Mouse (Mus musculus) forebrain, embryonic 14.5 days (tissue): ENCODE data around the gene Ctsll3. TPM values are rescaled to one million over a fixed set of nuclear protein-coding genes. Genes with fewer than 3 reads are reported as not detected.

Experiments used
- ATAC-seq: fragments of 200-750 bp; cut with Nextera tagmentation; 2 replicates; pipeline ENCODE4 v1.8.0; 2017; ENCODE audit warnings: mild to moderate bottlenecking, moderate library complexity
- DNase-seq: peaks from one replicate; pipeline ENCODE4 v3.0.0-alpha.2; 2015; ENCODE audit warnings: low spot score
- H3K27ac ChIP-seq: fragments of 300-500 bp; sonication (generic); 2 replicates; pipeline ENCODE4 v1.5.1; 2014; ENCODE audit warnings: low read depth, mild to moderate bottlenecking, control low read depth, low read length, moderate library complexity
- H3K27me3 ChIP-seq: fragments of 300-500 bp; sonication (generic); replicated peaks from 2 replicates; pipeline ENCODE4 v1.6.1; 2014; ENCODE audit warnings: low read length, control low read depth, mixed read lengths; ENCODE audit not compliant: control insufficient read depth, insufficient read depth
- H3K36me3 ChIP-seq: fragments of 300-500 bp; sonication (generic); 2 replicates; pipeline ENCODE4 v1.6.1; 2014; ENCODE audit warnings: low read length, control low read depth; ENCODE audit not compliant: control insufficient read depth, insufficient read depth
- H3K4me1 ChIP-seq: fragments of 300-500 bp; sonication (generic); 2 replicates; pipeline ENCODE4 v1.6.1; 2014; ENCODE audit warnings: antibody characterized with exemption, low read length, control low read depth; ENCODE audit not compliant: control insufficient read depth, insufficient read depth
- H3K4me2 ChIP-seq: fragments of 300-500 bp; sonication (generic); 2 replicates; pipeline ENCODE4 v1.6.1; 2014; ENCODE audit warnings: mild to moderate bottlenecking, control low read depth, low read length
- H3K4me3 ChIP-seq: fragments of 300-500 bp; sonication (generic); 2 replicates; pipeline ENCODE4 v1.5.1; 2014; ENCODE audit warnings: low read depth, low read length, control low read depth
- H3K9ac ChIP-seq: fragments of 300-500 bp; sonication (generic); 2 replicates; pipeline ENCODE4 v1.6.1; 2014; ENCODE audit warnings: mild to moderate bottlenecking, low read length, control low read depth, moderate library complexity
- H3K9me3 ChIP-seq: fragments of 300-500 bp; sonication (generic); replicated peaks from 2 replicates; pipeline ENCODE4 v1.6.1; 2016; ENCODE audit warnings: low read length, control low read depth, mixed read lengths; ENCODE audit not compliant: control insufficient read depth
- WGBS: fragments of 180-500 bp; shearing (Covaris S2); extraction: QIAGEN DNeasy Blood & Tissue Kit; methylation state at CpG from one replicate; pipeline ENCODE4 v1.1.7; 2014; 5-methylcytosine and 5-hydroxymethylcytosine counted together
- polyA plus RNA-seq: library from polyadenylated mRNA; unstranded; fragments of >200 nt; fragmentation: Nextera tagmentation; extraction: Ambion mirVana; gene quantifications from 2 replicates; pipeline ENCODE4 v1.2.1, GENCODE M21; 2014

The Ctsll3 gene
- polyA plus RNA-seq: not detected in 2 replicates

DNA sequence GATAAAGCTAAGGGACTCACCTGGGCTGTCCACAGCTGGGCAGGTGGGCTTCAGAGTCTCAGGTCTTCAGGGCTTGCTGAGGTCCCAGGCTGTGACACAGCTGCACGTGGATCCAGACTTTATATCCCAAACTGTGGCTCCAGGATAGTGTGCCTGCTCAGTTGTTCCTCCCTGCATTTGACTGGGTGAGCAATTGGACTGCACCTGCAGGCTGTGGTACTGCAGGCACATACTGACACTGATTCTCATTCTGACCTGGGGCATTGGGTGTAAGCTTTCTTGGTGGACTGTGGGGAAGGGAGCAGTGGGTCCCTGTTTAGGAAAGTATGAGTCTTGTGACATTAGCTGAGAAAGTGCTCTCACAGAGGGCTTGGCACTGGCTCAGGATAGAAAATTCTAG, at the start of gene Ctsll3:
TSS of gene Ctsll3 (minus strand) at position 101 of the 400 bp plus-strand sequence.
- H3K27ac ChIP-seq: no peak within 1 kb of the TSS
- H3K4me1 ChIP-seq: no peaks in the 10 kb centered on the region
- no peak for ATAC-seq
- H3K4me3 ChIP-seq: no peak within 1 kb of the TSS
- no peak for DNase-seq
- H3K36me3 ChIP-seq: no peaks in the 10 kb centered on the region
- WGBS: 67% methylated on average over 1 of the region's 1 CpGs
- no peaks in the 10 kb centered on the region for H3K27me3 ChIP-seq
- H3K9me3 ChIP-seq: no peaks in the 10 kb centered on the region
- H3K9ac ChIP-seq: no peak within 1 kb of the TSS
- no peak within 1 kb of the TSS for H3K4me2 ChIP-seq

- Histone ChIP-seq H3K27me3 (no peaks in the 10 kb centered on the region), H3K4me1 (no peaks in the 10 kb centered on the region), H3K4me2 (no peak overlapping the region), H3K4me3 (no peak overlapping the region), H3K9me3 (no peaks in the 10 kb centered on the region), H3K9ac (no peak overlapping the region), H3K36me3 (no peaks in the 10 kb centered on the region), H3K27ac (no peak overlapping the region)
- DNase-seq (no peak), ATAC-seq (no peak)
- WGBS: 88% methylated on average over 4 of the region's 4 CpGs
Observed at GRCm38 (mm10) chr13:60848241-60849120, 45.8 kb upstream of the Ctsll3 start.

- no peak for ATAC-seq
- H3K9me3 ChIP-seq: no peaks in the 10 kb centered on the region
- H3K27ac ChIP-seq: no peak overlapping the region
- no peak for DNase-seq
- no peaks in the 10 kb centered on the region for H3K27me3 ChIP-seq
- 89% methylated on average over 8 of the region's 8 CpGs for WGBS
- H3K9ac ChIP-seq: no peak overlapping the region
- H3K4me2 ChIP-seq: no peak overlapping the region
- H3K36me3 ChIP-seq: no peaks in the 10 kb centered on the region
- no peaks in the 10 kb centered on the region for H3K4me1 ChIP-seq
- H3K4me3 ChIP-seq: no peak overlapping the region
Observed at GRCm38 (mm10) chr13:60843153-60843552, 40.5 kb upstream of the Ctsll3 start.

DNA sequence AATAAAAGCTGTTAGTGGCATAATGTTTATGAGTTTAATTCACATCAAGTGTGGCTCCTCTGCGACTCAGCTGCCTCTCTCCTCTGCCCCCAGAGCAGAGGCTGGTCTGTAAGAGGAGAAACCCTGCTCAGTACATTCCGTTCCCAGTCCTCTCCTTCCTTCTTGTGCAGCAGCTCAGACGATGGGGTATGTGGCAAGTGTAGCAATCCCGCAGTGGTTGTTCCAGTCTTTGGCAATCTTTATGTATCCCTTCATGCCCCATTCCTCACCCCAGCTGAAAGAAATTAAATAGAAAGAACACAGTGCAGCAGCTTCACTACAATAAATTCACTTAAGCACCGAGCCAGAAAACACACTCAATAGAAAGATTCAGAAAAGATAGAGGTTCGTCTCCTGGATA, 40.1 kb upstream of the Ctsll3 start:
- DNase-seq: no peak
- no peaks in the 10 kb centered on the region for H3K9me3 ChIP-seq
- H3K4me2 ChIP-seq: no peak overlapping the region
- 87% methylated on average over 6 of the region's 6 CpGs for WGBS
- no peak for ATAC-seq
- H3K27me3 ChIP-seq: no peaks in the 10 kb centered on the region
- H3K4me3 ChIP-seq: no peak overlapping the region
- H3K36me3 ChIP-seq: no peaks in the 10 kb centered on the region
- no peak overlapping the region for H3K27ac ChIP-seq
- H3K4me1 ChIP-seq: no peaks in the 10 kb centered on the region
- no peak overlapping the region for H3K9ac ChIP-seq

- H3K27me3 ChIP-seq: no peaks in the 10 kb centered on the region
- no peak overlapping the region for H3K27ac ChIP-seq
- H3K36me3 ChIP-seq: no peaks in the 10 kb centered on the region
- no peaks in the 10 kb centered on the region for H3K4me1 ChIP-seq
- H3K9me3 ChIP-seq: no peaks in the 10 kb centered on the region
- no peak overlapping the region for H3K4me3 ChIP-seq
- H3K4me2 ChIP-seq: no peak overlapping the region
- no peak overlapping the region for H3K9ac ChIP-seq
- WGBS: 74% methylated on average over 2 of the region's 2 CpGs
- no peak for DNase-seq
- no peak for ATAC-seq
Observed at GRCm38 (mm10) chr13:60839353-60839902, 36.8 kb upstream of the Ctsll3 start.

DNA sequence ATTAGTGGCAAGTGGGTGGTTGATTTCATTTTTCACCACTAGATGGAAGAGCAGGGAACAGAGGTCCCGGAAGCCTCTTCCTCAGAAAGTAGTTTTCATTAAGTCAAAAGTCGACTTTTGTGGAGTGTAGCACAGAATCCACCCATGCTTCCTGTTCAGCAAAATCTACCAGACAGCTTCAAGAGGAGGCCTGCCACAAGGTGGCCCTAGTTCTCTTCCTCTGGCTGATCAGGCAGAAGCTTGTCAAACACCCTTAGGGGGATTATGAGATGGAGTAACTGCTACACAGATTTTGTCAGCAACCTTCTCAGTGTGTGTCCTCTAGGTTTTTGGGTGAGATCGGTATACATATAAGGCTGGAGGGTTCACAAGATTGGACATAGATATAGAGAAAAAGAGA, 23.4 kb upstream of the Ctsll3 start:
- H3K27me3 ChIP-seq: no peaks in the 10 kb centered on the region
- H3K36me3 ChIP-seq: no peaks in the 10 kb centered on the region
- no peak for DNase-seq
- no peaks in the 10 kb centered on the region for H3K4me1 ChIP-seq
- ATAC-seq: no peak
- no peak overlapping the region for H3K4me3 ChIP-seq
- no peak overlapping the region for H3K27ac ChIP-seq
- no peak overlapping the region for H3K9ac ChIP-seq
- H3K9me3 ChIP-seq: no peaks in the 10 kb centered on the region
- WGBS: 66% methylated on average over 3 of the region's 3 CpGs
- no peak overlapping the region for H3K4me2 ChIP-seq

DNA sequence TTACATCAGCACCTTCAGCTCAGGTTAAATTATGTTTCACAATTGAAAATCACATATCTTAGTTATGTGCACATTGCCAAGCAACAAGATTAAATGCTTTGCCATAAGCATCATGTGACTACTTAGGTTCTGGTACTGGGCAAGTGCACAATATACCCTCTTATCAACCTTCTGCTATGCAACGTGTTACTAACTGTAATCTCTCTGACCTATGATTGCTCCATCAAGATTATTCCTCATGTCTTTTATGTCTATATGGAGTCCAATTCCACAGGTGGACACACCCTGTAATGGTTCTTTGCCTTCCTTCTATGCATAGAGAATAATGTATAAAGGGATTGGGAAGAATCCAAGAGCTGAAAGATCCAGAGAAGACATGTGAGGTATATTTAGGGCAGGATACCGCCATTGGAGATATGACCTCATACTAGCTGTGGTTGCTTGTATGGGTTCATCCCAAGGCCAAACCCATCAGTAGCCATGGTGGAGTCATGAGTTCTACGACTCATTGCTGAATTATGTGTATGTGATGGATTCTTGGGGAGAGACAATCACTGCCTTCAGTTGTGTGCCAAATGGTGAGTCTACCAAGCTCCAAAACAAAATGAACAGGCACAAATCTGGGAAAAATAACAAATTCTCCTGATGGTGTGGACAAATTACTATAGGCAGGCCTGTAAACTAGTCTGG, 18.0 kb upstream of the Ctsll3 start:
- Histone ChIP-seq H3K9ac (no peak overlapping the region), H3K4me3 (no peak overlapping the region), H3K4me2 (no peak overlapping the region), H3K27ac (no peak overlapping the region), H3K9me3 (no peaks in the 10 kb centered on the region), H3K36me3 (no peaks in the 10 kb centered on the region), H3K4me1 (no peaks in the 10 kb centered on the region), H3K27me3 (no peaks in the 10 kb centered on the region)
- WGBS: 72% methylated on average over 3 of the region's 3 CpGs
- DNase-seq: no peak
- ATAC-seq: no peak

DNA sequence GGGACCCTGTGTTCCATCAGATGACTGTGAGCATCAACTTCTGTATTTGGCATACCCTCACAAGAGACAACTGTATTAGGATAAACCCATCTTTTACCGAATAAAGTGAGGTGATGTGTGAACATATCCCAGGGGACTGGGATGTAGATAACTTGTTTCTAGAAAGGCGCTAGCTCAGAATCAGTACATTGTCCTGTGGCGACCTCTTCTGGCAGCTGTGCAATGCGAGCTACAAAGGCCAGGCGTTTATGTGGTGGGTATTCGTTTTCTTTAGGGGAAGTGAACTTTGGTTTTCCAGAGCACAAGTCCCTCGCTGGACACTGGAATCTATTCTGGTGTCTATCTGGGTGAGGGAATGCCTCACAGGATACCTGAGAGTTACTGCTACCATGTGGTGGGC, 16.8 kb upstream of the Ctsll3 start:
- Histone ChIP-seq H3K9ac (no peak overlapping the region), H3K4me1 (no peaks in the 10 kb centered on the region), H3K4me2 (no peak overlapping the region), H3K9me3 (no peaks in the 10 kb centered on the region), H3K27ac (no peak overlapping the region), H3K36me3 (no peaks in the 10 kb centered on the region), H3K27me3 (no peaks in the 10 kb centered on the region), H3K4me3 (no peak overlapping the region)
- DNase-seq (peak; percentile 69), ATAC-seq (no peak)
- 16% methylated on average over 7 of the region's 7 CpGs for WGBS

GRCm38 (mm10) chr13:60813722-60814121, 11.1 kb upstream of the Ctsll3 start:
- no peaks in the 10 kb centered on the region for H3K27me3 ChIP-seq
- WGBS: 62% methylated on average over 1 of the region's 1 CpGs
- no peak overlapping the region for H3K9ac ChIP-seq
- H3K27ac ChIP-seq: no peak overlapping the region
- no peaks in the 10 kb centered on the region for H3K4me1 ChIP-seq
- ATAC-seq (no peak), DNase-seq (no peak)
- H3K9me3 ChIP-seq: no peaks in the 10 kb centered on the region
- no peak overlapping the region for H3K4me3 ChIP-seq
- no peaks in the 10 kb centered on the region for H3K36me3 ChIP-seq
- H3K4me2 ChIP-seq: no peak overlapping the region
